Mouse (Mus musculus): ENCODE results near the gene Klc2. TPM values are rescaled to one million over a fixed set of nuclear protein-coding genes. Genes with fewer than 3 reads are reported as not detected.
A peak's percentile ranks its signal among the peaks of the same experiment; 100 is the strongest.
"Not testable (repeated sequence)": the region's sequence is repeated elsewhere in the genome, so short reads cannot be mapped to it uniquely, and the experiment has no call there.

Gene Klc2
- total RNA-seq (2021) (10 to 100 TPM; 44.2 to 48.1 TPM), polyA plus RNA-seq (2012; rRNA removed) (95.3 and 101 TPM in 2 replicates)
- long read RNA-seq, transcript Klc2-204 (16 exons, 3,169 nt), result major isoform, 8 of 30 reads
- long read RNA-seq, partial matches to known transcripts, result 5 of 30 reads
- long read RNA-seq, other reads (novel, unspliced or antisense), result 16 of 30 reads

GRCm38 (mm10) chr19:5118384-5118698 lies at the start of gene Klc2:
Gene Klc2 (minus strand): TSS chr19:5118560.
- no peak for DNase-seq

GRCm38 (mm10) chr19:5167477-5167876 lies 49.1 kb upstream of the Klc2 start:
- no peak for DNase-seq

GRCm38 (mm10) chr19:5164380-5164779 lies 46.0 kb upstream of the Klc2 start:
- DNase-seq, result no peak

GRCm38 (mm10) chr19:5161913-5162312 lies 43.6 kb upstream of the Klc2 start:
- no peak for DNase-seq

GRCm38 (mm10) chr19:5152261-5152660 lies 33.9 kb upstream of the Klc2 start:
- DNase-seq, result peak; percentile 58

GRCm38 (mm10) chr19:5151741-5152140 lies 33.4 kb upstream of the Klc2 start:
- DNase-seq, result no peak

- peak; percentile 33 for DNase-seq
Observed at GRCm38 (mm10) chr19:5151331-5151730, 33.0 kb upstream of the Klc2 start.

GRCm38 (mm10) chr19:5150358-5150757 lies 32.0 kb upstream of the Klc2 start:
- no peak for DNase-seq

- not testable (repeated sequence) for DNase-seq
Observed at GRCm38 (mm10) chr19:5149041-5149440, 30.7 kb upstream of the Klc2 start.

GRCm38 (mm10) chr19:5139640-5140039 lies 21.3 kb upstream of the Klc2 start:
- DNase-seq, result peak; percentile 44

GRCm38 (mm10) chr19:5131237-5131636 lies 12.9 kb upstream of the Klc2 start:
- no peak for DNase-seq

GRCm38 (mm10) chr19:5129770-5130169 lies 11.4 kb upstream of the Klc2 start:
- no peak for DNase-seq

GRCm38 (mm10) chr19:5124055-5124614 lies 5.8 kb upstream of the Klc2 start:
- DNase-seq, result no peak

GRCm38 (mm10) chr19:5123241-5123640 lies 4.9 kb upstream of the Klc2 start:
- no peak for DNase-seq

GRCm38 (mm10) chr19:5122492-5122891 lies 4.1 kb upstream of the Klc2 start:
- no peak for DNase-seq

GRCm38 (mm10) chr19:5117494-5118383 lies 621 bp downstream of the Klc2 start:
- peak; percentile 95 for DNase-seq

GRCm38 (mm10) chr19:5113783-5114182 lies 4.6 kb downstream of the Klc2 start:
- DNase-seq, result no peak

- DNase-seq, result no peak
Observed at GRCm38 (mm10) chr19:5109659-5110453, 8.5 kb downstream of the Klc2 start.

- DNase-seq, result no peak
Observed at GRCm38 (mm10) chr19:5108702-5109101, 9.7 kb downstream of the Klc2 start.

GRCm38 (mm10) chr19:5108271-5108575 lies 10.1 kb downstream of the Klc2 start:
- peak; percentile 48 for DNase-seq

GRCm38 (mm10) chr19:5107556-5108270 lies 10.6 kb downstream of the Klc2 start:
- no peak for DNase-seq

- DNase-seq, result peak; percentile 98
Observed at GRCm38 (mm10) chr19:5106731-5107191, 11.6 kb downstream of the Klc2 start, which contains the start of gene Rab1b. Gene Rab1b (minus strand): TSS chr19:5107072.

Data from adrenal gland, adult 2 months (tissue).